Mouse (Mus musculus): ENCODE results near the gene Dhcr7. TPM values are rescaled to one million over a fixed set of nuclear protein-coding genes. Genes with fewer than 3 reads are reported as not detected.

The Dhcr7 gene
- 87.0 and 96.5 TPM in 2 replicates for polyA plus RNA-seq (2015; fragmentation: Nextera tagmentation; extraction: Ambion mirVana)

- no peaks in the 10 kb centered on the region for H3K9me3 ChIP-seq (ENCODE audit: control insufficient read depth, low read length)
- under 1% methylated on average over 40 of the region's 40 CpGs for WGBS
- H3K4me3 ChIP-seq (ENCODE audit: low read length), result peak within 1 kb of the TSS; percentile 60
- H3K27ac ChIP-seq (ENCODE audit: low read depth, low read length), result peak within 1 kb of the TSS; percentile 69
- peaks cover 8% of the 10 kb centered on the region; the same call in 1 of the 2 replicates for H3K36me3 ChIP-seq (ENCODE audit: control insufficient read depth, insufficient read depth, low read length)
- H3K4me2 ChIP-seq (ENCODE audit: low read length), result peak within 1 kb of the TSS; percentile 64
- H3K4me1 ChIP-seq (ENCODE audit: control insufficient read depth, insufficient read depth, low read depth, low read length), result peaks cover 11% of the 10 kb centered on the region
- peak; percentile 99 for ATAC-seq
- H3K27me3 ChIP-seq (replicated peaks; ENCODE audit: control insufficient read depth, insufficient read depth, low read length), result no peaks in the 10 kb centered on the region
- peak within 1 kb of the TSS; percentile 76 for H3K9ac ChIP-seq (ENCODE audit: low read depth, low read length)
Measured at GRCm38 (mm10) chr7:143822375-143823265, at the start of gene Dhcr7, which contains the start of gene Nadsyn1. Gene Dhcr7, plus strand, starts transcription at chr7:143823145. Gene Nadsyn1, minus strand, starts transcription at chr7:143822849.

GRCm38 (mm10) chr7:143776137-143776536, 46.8 kb upstream of the Dhcr7 start:
- ATAC-seq, result no peak
- H3K9me3 ChIP-seq (ENCODE audit: control insufficient read depth, low read length), result no peaks in the 10 kb centered on the region

GRCm38 (mm10) chr7:143777375-143777774, 45.6 kb upstream of the Dhcr7 start:
- H3K27ac ChIP-seq (ENCODE audit: low read depth, low read length), result no peak overlapping the region
- no peaks in the 10 kb centered on the region for H3K4me1 ChIP-seq (ENCODE audit: control insufficient read depth, insufficient read depth, low read depth, low read length)
- H3K4me3 ChIP-seq (ENCODE audit: low read length), result no peak overlapping the region
- H3K9ac ChIP-seq (ENCODE audit: low read depth, low read length), result no peak overlapping the region
- no peak for ATAC-seq
- no peak overlapping the region for H3K4me2 ChIP-seq (ENCODE audit: low read length)
- 61% methylated on average over 2 of the region's 2 CpGs for WGBS
- peaks cover 2% of the 10 kb centered on the region for H3K36me3 ChIP-seq (ENCODE audit: control insufficient read depth, insufficient read depth, low read length)
- no peaks in the 10 kb centered on the region for H3K9me3 ChIP-seq (ENCODE audit: control insufficient read depth, low read length)
- H3K27me3 ChIP-seq (replicated peaks; ENCODE audit: control insufficient read depth, insufficient read depth, low read length), result no peaks in the 10 kb centered on the region

More at GRCm38 (mm10) chr7:143776137-143776536, 46.8 kb upstream of the Dhcr7 start:
- Histone ChIP-seq H3K9ac (ENCODE audit: low read depth, low read length) (no peak overlapping the region), H3K36me3 (ENCODE audit: control insufficient read depth, insufficient read depth, low read length) (peaks cover 1% of the 10 kb centered on the region), H3K4me1 (ENCODE audit: control insufficient read depth, insufficient read depth, low read depth, low read length) (no peaks in the 10 kb centered on the region), H3K4me3 (ENCODE audit: low read length) (no peak overlapping the region), H3K27ac (ENCODE audit: low read depth, low read length) (no peak overlapping the region), H3K27me3 (replicated peaks; ENCODE audit: control insufficient read depth, insufficient read depth, low read length) (no peaks in the 10 kb centered on the region), H3K4me2 (ENCODE audit: low read length) (no peak overlapping the region)
- 27% methylated on average over 3 of the region's 3 CpGs for WGBS

- no peaks in the 10 kb centered on the region for H3K9me3 ChIP-seq (ENCODE audit: control insufficient read depth, low read length)
Measured at GRCm38 (mm10) chr7:143783378-143783995, 39.5 kb upstream of the Dhcr7 start.

GRCm38 (mm10) chr7:143783996-143784829, 38.7 kb upstream of the Dhcr7 start, which contains the start of gene Mrgpre:
Gene Mrgpre, minus strand, starts transcription at chr7:143784500.
- Histone ChIP-seq H3K4me2 (ENCODE audit: low read length) (peak within 1 kb of the TSS; percentile 66), H3K9me3 (ENCODE audit: control insufficient read depth, low read length) (no peaks in the 10 kb centered on the region), H3K4me3 (ENCODE audit: low read length) (peak within 1 kb of the TSS; percentile 58), H3K27me3 (replicated peaks; ENCODE audit: control insufficient read depth, insufficient read depth, low read length) (no peaks in the 10 kb centered on the region), H3K4me1 (ENCODE audit: control insufficient read depth, insufficient read depth, low read depth, low read length) (peaks cover 15% of the 10 kb centered on the region), H3K36me3 (ENCODE audit: control insufficient read depth, insufficient read depth, low read length) (peaks cover 2% of the 10 kb centered on the region), H3K27ac (ENCODE audit: low read depth, low read length) (peak within 1 kb of the TSS; percentile 81), H3K9ac (ENCODE audit: low read depth, low read length) (peak within 1 kb of the TSS; percentile 73)
- 2% methylated on average over 20 of the region's 21 CpGs for WGBS
- ATAC-seq, result peak; percentile 89

More at GRCm38 (mm10) chr7:143783378-143783995, 39.5 kb upstream of the Dhcr7 start:
- Histone ChIP-seq H3K27ac (ENCODE audit: low read depth, low read length) (peak overlapping the region; percentile 81), H3K9ac (ENCODE audit: low read depth, low read length) (peak overlapping the region; percentile 73), H3K4me1 (ENCODE audit: control insufficient read depth, insufficient read depth, low read depth, low read length) (peaks cover 15% of the 10 kb centered on the region), H3K4me2 (ENCODE audit: low read length) (peak overlapping the region; percentile 66), H3K4me3 (ENCODE audit: low read length) (peak overlapping the region; percentile 58), H3K36me3 (ENCODE audit: control insufficient read depth, insufficient read depth, low read length) (peaks cover 2% of the 10 kb centered on the region), H3K27me3 (replicated peaks; ENCODE audit: control insufficient read depth, insufficient read depth, low read length) (no peaks in the 10 kb centered on the region)
- WGBS, result 15% methylated on average over 5 of the region's 6 CpGs
- ATAC-seq, result peak; percentile 73

- 84% methylated on average over 6 of the region's 6 CpGs for WGBS
- Histone ChIP-seq H3K4me3 (ENCODE audit: low read length) (no peak overlapping the region), H3K4me1 (ENCODE audit: control insufficient read depth, insufficient read depth, low read depth, low read length) (no peaks in the 10 kb centered on the region), H3K9me3 (ENCODE audit: control insufficient read depth, low read length) (no peaks in the 10 kb centered on the region), H3K27ac (ENCODE audit: low read depth, low read length) (no peak overlapping the region), H3K27me3 (replicated peaks; ENCODE audit: control insufficient read depth, insufficient read depth, low read length) (no peaks in the 10 kb centered on the region), H3K4me2 (ENCODE audit: low read length) (no peak overlapping the region), H3K36me3 (ENCODE audit: control insufficient read depth, insufficient read depth, low read length) (0 out of 2 replicates have a peak, but pooled peaks cover 3% of the 10 kb centered on the region), H3K9ac (ENCODE audit: low read depth, low read length) (no peak overlapping the region)
- no peak for ATAC-seq
Measured at GRCm38 (mm10) chr7:143792336-143792985, 30.5 kb upstream of the Dhcr7 start.

GRCm38 (mm10) chr7:143793121-143793520, 29.8 kb upstream of the Dhcr7 start:
- Histone ChIP-seq H3K9ac (ENCODE audit: low read depth, low read length) (no peak overlapping the region), H3K27ac (ENCODE audit: low read depth, low read length) (no peak overlapping the region), H3K27me3 (replicated peaks; ENCODE audit: control insufficient read depth, insufficient read depth, low read length) (no peaks in the 10 kb centered on the region), H3K4me2 (ENCODE audit: low read length) (no peak overlapping the region), H3K9me3 (ENCODE audit: control insufficient read depth, low read length) (no peaks in the 10 kb centered on the region), H3K4me1 (ENCODE audit: control insufficient read depth, insufficient read depth, low read depth, low read length) (no peaks in the 10 kb centered on the region), H3K4me3 (ENCODE audit: low read length) (no peak overlapping the region), H3K36me3 (ENCODE audit: control insufficient read depth, insufficient read depth, low read length) (peaks cover 8% of the 10 kb centered on the region; the same call in 1 of the 2 replicates)
- WGBS, result 78% methylated on average over 4 of the region's 4 CpGs
- ATAC-seq, result no peak

- Histone ChIP-seq H3K36me3 (ENCODE audit: control insufficient read depth, insufficient read depth, low read length) (peaks cover 22% of the 10 kb centered on the region; the same call in 1 of the 2 replicates), H3K9ac (ENCODE audit: low read depth, low read length) (no peak overlapping the region)
- 93% methylated on average over 4 of the region's 4 CpGs for WGBS
Measured at GRCm38 (mm10) chr7:143798783-143799182, 24.2 kb upstream of the Dhcr7 start.

More at GRCm38 (mm10) chr7:143798783-143799182, 24.2 kb upstream of the Dhcr7 start:
- Histone ChIP-seq H3K4me2 (ENCODE audit: low read length) (no peak overlapping the region), H3K27me3 (replicated peaks; ENCODE audit: control insufficient read depth, insufficient read depth, low read length) (no peaks in the 10 kb centered on the region), H3K4me1 (ENCODE audit: control insufficient read depth, insufficient read depth, low read depth, low read length) (no peaks in the 10 kb centered on the region), H3K27ac (ENCODE audit: low read depth, low read length) (no peak overlapping the region), H3K4me3 (ENCODE audit: low read length) (no peak overlapping the region), H3K9me3 (ENCODE audit: control insufficient read depth, low read length) (no peaks in the 10 kb centered on the region)
- no peak for ATAC-seq
